8 mouse cellular contexts compared by ENCODE assay signal in genomic region chr2:122467351-122468013, GRCm38 (mm10). TPM values are rescaled to one million over a fixed set of nuclear protein-coding genes. Genes with fewer than 3 reads are reported as not detected.
A peak's percentile ranks its signal among the peaks of the same experiment; 100 is the strongest.
DNase-seq lines count a peak whose midpoint lies in the region; ATAC-seq lines count a peak whose summit lies in the region.

No protein-coding gene starts in this region.

- H3K27ac ChIP-seq in embryonic facial prominence, embryonic 13.5 days: no peak overlapping the region
- peak overlapping the region; percentile 66 for H3K27ac ChIP-seq in limb, embryonic 10.5 days
- no peak overlapping the region for H3K27ac ChIP-seq in midbrain, embryonic 12.5 days (replicated peaks)

- peak; percentile 99 for ATAC-seq in embryonic facial prominence, embryonic 13.5 days (ENCODE audit: insufficient number of reproducible peaks, insufficient read depth, low FRiP score, low TSS enrichment, low read depth)
- ATAC-seq in midbrain, embryonic 12.5 days (ENCODE audit: low FRiP score, low read depth): peak; percentile 100

- no peaks in the 10 kb centered on the region for H3K9me3 ChIP-seq in embryonic facial prominence, embryonic 13.5 days
- H3K9me3 ChIP-seq in limb, embryonic 10.5 days (replicated peaks): no peaks in the 10 kb centered on the region
- no peaks in the 10 kb centered on the region for H3K9me3 ChIP-seq in midbrain, embryonic 12.5 days

- WGBS in embryonic facial prominence, embryonic 13.5 days: under 1% methylated on average over 45 of the region's 46 CpGs
- WGBS in limb, embryonic 10.5 days: 1% methylated on average over 46 of the region's 46 CpGs
- WGBS in midbrain, embryonic 12.5 days: under 1% methylated on average over 44 of the region's 46 CpGs

- H3K9ac ChIP-seq in embryonic facial prominence, embryonic 13.5 days: peak overlapping the region; percentile 69
- peak overlapping the region; percentile 64 for H3K9ac ChIP-seq in midbrain, embryonic 12.5 days (replicated peaks)

- H3K36me3 ChIP-seq in embryonic facial prominence, embryonic 13.5 days: no peaks in the 10 kb centered on the region
- no peaks in the 10 kb centered on the region for H3K36me3 ChIP-seq in limb, embryonic 10.5 days
- H3K36me3 ChIP-seq in midbrain, embryonic 12.5 days: no peaks in the 10 kb centered on the region

- peak overlapping the region; percentile 56 for H3K4me3 ChIP-seq in embryonic facial prominence, embryonic 13.5 days
- peak overlapping the region; percentile 61 for H3K4me3 ChIP-seq in limb, embryonic 10.5 days
- peak overlapping the region; percentile 53 for H3K4me3 ChIP-seq in midbrain, embryonic 12.5 days

- H3K4me1 ChIP-seq in embryonic facial prominence, embryonic 13.5 days: peaks cover 7% of the 10 kb centered on the region
- peaks cover 12% of the 10 kb centered on the region for H3K4me1 ChIP-seq in limb, embryonic 10.5 days
- peaks cover 6% of the 10 kb centered on the region for H3K4me1 ChIP-seq in midbrain, embryonic 12.5 days

- H3K27me3 ChIP-seq in embryonic facial prominence, embryonic 13.5 days: peaks cover 4% of the 10 kb centered on the region; the same call in 1 of the 2 replicates
- H3K27me3 ChIP-seq in limb, embryonic 10.5 days (ENCODE audit: low read depth, poor library complexity, severe bottlenecking): peaks cover 11% of the 10 kb centered on the region; the same call in 1 of the 2 replicates
- 0 out of 2 replicates have a peak, but pooled peaks cover 8% of the 10 kb centered on the region for H3K27me3 ChIP-seq in midbrain, embryonic 12.5 days

- DNase-seq in adrenal gland, postnatal 4 days (ENCODE audit: low spot score in 2 of 2): peak; percentile 74 to 86
- DNase-seq in heart, adult 18-20 months: peak; percentile 92 to 97
- peak; percentile 96 for DNase-seq in kidney, adult 18-20 months
- peak; percentile 97 for DNase-seq in limb, embryonic 10.5 days (ENCODE audit: low spot score)
- DNase-seq in skeletal muscle tissue, adult 2 months (ENCODE audit: low read depth, low spot score): peak; percentile 91
- DNase-seq in adipocyte (ENCODE audit: low spot score): no peak

- peak overlapping the region; percentile 95 for H3K4me2 ChIP-seq in embryonic facial prominence, embryonic 13.5 days
- H3K4me2 ChIP-seq in midbrain, embryonic 12.5 days (replicated peaks): peak overlapping the region; percentile 83

RNA-seq across cellular contexts. Expression of gene Gm14085, which starts 17.3 kb away (rescaled TPM):
- under 1 TPM; 0.17 to 0.23 TPM for total RNA-seq in adrenal gland, postnatal 4 days (2021)
- not detected in 2 replicates for polyA plus RNA-seq in embryonic facial prominence, embryonic 13.5 days (2015; fragmentation: Nextera tagmentation; extraction: Ambion mirVana)
- total RNA-seq in heart, adult 18-20 months (2021): under 1 TPM; 0.72 TPM
- polyA plus RNA-seq in limb, embryonic 10.5 days (2016; fragmentation: Nextera tagmentation; extraction: Ambion mirVana): not detected in 2 replicates
- not detected in 2 replicates for polyA plus RNA-seq in midbrain, embryonic 12.5 days (2016; fragmentation: Nextera tagmentation; extraction: Ambion mirVana)

RNA-seq across cellular contexts. Expression of gene Slc28a2, which starts 41.2 kb away (rescaled TPM):
- total RNA-seq in adrenal gland, postnatal 4 days (2021): 1 to 10 TPM; 1.8 to 2.4 TPM
- polyA plus RNA-seq in embryonic facial prominence, embryonic 13.5 days (2015; fragmentation: Nextera tagmentation; extraction: Ambion mirVana): 0.40 TPM in 1 of 2 replicates, not detected in the other
- total RNA-seq in heart, adult 18-20 months (2021): 10 to 100 TPM; 19.7 to 26.3 TPM
- 0.09 TPM in 1 of 2 replicates, not detected in the other for polyA plus RNA-seq in limb, embryonic 10.5 days (2016; fragmentation: Nextera tagmentation; extraction: Ambion mirVana)
- polyA plus RNA-seq in midbrain, embryonic 12.5 days (2016; fragmentation: Nextera tagmentation; extraction: Ambion mirVana): not detected in 2 replicates
